Mouse (Mus musculus) liver, embryonic 14.5 days (tissue): Measurements from ENCODE around the gene Med1.

Experiments
- CTCF ChIP-seq: IDR thresholded peaks from 2 replicates; pipeline ENCODE4 v1.5.1; 2016; ENCODE audit warnings: antibody characterized with exemption, low read depth, control low read depth
- EP300 ChIP-seq: IDR thresholded peaks from 2 replicates; pipeline ENCODE4 v1.6.1; 2016; ENCODE audit warnings: antibody characterized with exemption, low read depth

DNA sequence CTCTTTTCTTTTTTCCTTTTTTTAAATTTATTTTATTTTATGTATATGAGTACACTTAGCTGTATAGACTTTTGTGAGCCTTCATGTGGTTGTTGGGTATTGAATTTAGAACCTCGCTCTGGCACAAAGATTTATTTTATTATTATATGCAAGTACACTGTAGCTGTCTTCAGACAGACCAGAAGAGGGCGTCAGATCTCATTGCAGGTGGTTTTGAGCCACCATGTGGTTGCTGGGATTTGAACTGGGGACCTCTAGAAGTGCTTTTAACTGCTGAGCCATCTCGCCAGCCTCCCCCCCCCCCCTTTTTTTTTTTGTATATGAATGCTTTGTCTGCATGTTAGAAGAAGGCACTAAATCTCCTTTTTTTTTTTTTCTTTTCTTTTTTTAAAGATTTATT lies 45.3 kb upstream of the Med1 start:
- 0 out of 2 replicates have a peak, but pooled peaks have one; percentile 17 for TF ChIP-seq CTCF
- no peak for TF ChIP-seq EP300
